Mouse (Mus musculus) G1E (cell line): ENCODE measurements around the gene Zfp184.

Experiments used
- CTCF ChIP-seq: IDR thresholded peaks from 2 replicates; pipeline ENCODE4 v1.5.1; 2012; ENCODE audit warnings: low read depth, low read length, inconsistent platforms, mixed read lengths
- GATA1 ChIP-seq: IDR thresholded peaks from 2 replicates; pipeline ENCODE4 v1.6.1; 2012; ENCODE audit warnings: borderline replicate concordance, low read length, inconsistent platforms, mixed read lengths
- POLR2AphosphoS5 ChIP-seq: IDR thresholded peaks from 2 replicates; pipeline ENCODE4 v1.6.1; 2012; ENCODE audit warnings: low read depth, low read length, inconsistent platforms; ENCODE audit not compliant: insufficient replicate concordance

DNA sequence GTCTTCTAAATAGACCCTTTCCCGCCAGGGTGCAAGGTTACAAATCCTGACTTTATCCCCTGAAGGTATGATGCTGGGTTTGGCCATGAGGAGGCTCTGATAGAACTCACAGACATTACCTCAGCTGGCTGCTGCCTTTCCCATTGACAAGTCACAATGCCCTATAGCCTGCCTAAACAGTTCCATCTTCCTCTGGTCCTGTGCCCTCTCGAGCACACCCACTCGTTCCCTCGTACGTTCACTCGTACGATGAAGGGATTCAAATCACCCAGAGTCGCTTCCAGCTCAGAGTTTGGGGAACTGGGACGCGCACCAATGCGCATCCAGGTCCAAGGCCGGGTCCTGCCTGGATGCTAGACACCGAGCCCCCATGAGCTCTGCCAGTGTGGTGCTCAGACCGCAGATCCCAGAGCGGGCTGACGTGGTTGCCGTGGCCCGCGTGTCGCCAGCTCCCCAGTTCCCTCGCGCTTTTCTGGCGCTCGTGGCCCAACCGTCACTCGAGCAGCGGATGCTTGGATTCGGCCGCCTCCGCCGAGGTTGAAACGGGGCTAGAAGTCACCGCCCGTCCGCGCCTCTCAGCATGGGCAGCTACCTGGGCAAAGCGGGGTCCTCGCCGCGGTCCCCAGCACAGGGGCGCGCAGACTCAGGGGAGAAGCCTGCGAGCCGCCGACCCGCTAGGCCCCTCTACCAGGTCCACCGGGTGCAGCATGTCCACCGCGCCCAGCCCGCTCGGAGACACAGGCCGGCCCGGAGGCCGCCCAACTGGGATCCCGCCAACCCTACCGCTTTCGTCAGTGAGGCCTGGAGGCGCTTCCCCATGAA is 36.3 kb downstream of the Zfp184 start, which contains the start of gene Pom121l2:
- no peak for TF ChIP-seq CTCF
- no peak for TF ChIP-seq POLR2AphosphoS5
- TF ChIP-seq GATA1: no peak
